Mouse (Mus musculus) ovary, postnatal 10 days (tissue): Measurements from ENCODE around the gene Prkg1.
"Not testable (repeated sequence)": the region's sequence is repeated elsewhere in the genome, so short reads cannot be mapped to it uniquely, and the experiment has no call there.

Experiments
- DNase-seq: peaks from one replicate; pipeline ENCODE4 v3.0.0; 2022; ENCODE audit warnings: low spot score

Prkg1 gene

DNA sequence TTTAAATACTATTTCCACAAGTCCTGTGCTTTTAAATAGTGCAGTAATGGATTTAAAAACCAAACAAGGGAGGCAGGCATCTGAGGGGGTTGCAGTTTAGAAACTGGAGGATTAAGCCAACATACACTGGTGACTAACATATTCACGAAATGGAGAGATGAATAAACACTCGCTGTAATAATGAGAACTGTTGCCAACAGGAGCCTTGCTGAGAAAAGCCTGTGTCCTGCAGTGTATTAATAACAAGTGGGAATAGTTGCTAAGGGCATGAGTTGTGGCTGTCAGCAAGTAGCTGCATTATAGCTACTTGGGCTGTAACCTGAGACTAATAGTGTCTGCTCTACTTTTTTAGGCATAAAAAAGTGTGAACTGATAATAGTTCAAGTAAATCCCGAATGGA is 480.3 kb downstream of the Prkg1 start:
- DNase-seq, result no peak

GRCm38 (mm10) chr19:31284126-31284525 is 480.7 kb downstream of the Prkg1 start:
- no peak for DNase-seq

DNA sequence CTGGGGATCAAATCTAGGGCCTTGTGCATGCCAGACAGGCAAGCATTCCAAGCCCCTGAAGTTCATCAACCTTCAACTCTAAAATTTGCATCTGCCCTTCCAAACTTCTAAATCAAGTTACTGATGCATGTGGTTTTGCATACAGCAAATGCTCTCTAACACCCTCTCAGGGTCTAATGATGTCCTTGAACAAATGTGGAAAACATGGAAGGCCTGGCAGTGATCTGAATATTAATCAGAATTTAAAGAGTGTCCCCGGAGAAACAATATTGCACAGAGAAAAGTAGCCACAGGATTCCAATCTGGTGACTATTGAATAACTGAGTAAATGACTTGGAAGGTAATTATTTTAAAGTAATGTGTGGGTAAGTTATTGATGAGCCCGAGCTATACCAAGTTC is 481.2 kb downstream of the Prkg1 start:
- DNase-seq, result no peak

GRCm38 (mm10) chr19:31279797-31280486 is 484.9 kb downstream of the Prkg1 start:
- no peak for DNase-seq

- no peak for DNase-seq
Observed at GRCm38 (mm10) chr19:31262438-31262837, 502.4 kb downstream of the Prkg1 start.

- DNase-seq, result no peak
Observed at GRCm38 (mm10) chr19:31260494-31260893, 504.3 kb downstream of the Prkg1 start.

GRCm38 (mm10) chr19:31255780-31256179 is 509.1 kb downstream of the Prkg1 start:
- no peak for DNase-seq

DNA sequence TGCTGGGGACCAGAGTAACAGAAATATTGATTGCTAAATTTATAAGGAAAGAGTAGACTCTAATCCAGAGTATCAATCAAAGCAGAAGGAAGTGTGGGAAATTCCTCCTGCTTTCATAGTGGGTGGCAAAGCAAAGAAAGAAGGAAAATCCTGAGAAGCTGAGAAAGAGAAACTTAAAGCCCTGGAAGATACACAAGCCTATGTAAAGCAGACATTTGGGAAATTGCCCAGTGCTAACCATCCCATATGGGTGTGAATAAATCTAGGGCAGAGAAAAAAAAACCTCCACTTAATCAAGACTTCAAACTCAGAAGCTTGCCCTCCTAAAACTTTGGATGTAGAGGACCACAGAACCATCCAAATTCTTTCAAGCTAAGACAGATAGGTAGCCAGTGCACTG is 532.4 kb downstream of the Prkg1 start:
- no peak for DNase-seq

DNA sequence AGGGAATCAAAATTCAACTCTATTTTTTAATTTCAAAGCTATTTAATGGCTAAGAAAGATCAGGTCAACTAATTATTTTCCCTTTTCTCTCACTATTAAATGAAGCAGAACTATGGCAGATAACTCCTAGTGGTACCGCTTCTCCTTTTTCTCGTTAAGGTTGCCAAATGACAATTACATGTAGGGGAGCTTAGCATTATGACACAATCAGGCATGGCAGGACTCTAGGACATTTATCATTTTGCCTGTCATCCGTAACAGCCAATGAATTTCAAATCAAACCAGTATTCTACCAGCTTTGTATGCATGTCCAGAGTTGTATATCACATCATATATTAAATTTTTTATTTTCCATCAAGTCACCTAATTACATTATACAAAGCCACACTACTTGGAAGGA is 536.4 kb downstream of the Prkg1 start:
- no peak for DNase-seq

- no peak for DNase-seq
Observed at GRCm38 (mm10) chr19:31223457-31223856, 541.4 kb downstream of the Prkg1 start.

DNA sequence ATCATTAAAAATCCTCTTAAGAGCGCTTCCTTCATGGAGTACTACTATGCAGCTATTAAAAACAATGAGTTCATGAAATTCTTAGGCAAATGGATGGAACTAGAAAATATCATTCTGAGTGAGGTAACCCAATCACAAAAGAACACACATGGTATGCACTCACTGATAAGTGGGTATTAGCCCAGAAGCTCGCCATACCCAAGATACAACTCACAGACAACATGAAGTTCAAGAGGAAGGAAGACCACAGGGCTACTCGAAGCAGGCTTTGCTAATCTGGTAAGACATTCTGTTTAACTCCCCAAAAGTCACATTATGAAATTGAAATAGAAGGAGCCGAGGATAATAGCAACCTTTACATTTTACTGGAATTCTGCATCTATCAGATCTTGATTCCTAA is 545.6 kb downstream of the Prkg1 start:
- not testable (repeated sequence) for DNase-seq

DNA sequence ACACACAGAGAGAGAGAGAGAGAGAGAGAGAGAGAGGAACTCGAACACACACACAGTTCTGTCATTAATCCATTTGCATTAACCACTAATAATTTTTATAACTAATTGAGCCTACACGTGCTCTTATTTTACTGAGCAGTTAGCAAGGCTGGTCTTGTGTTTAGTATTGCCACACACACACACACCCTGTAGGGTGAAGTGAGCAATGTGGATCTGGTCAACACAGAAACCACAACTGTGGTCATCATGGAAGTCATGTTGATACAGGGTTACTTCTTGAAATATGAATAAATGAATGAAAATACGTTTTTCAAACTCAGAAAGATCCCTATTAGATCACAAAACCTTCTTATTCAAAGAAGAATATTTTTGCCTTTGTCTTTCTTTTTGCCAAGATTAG is 554.0 kb downstream of the Prkg1 start:
- DNase-seq, result no peak

- DNase-seq, result no peak
Observed at GRCm38 (mm10) chr19:31210449-31210848, 554.4 kb downstream of the Prkg1 start.

GRCm38 (mm10) chr19:31199583-31199982 is 565.2 kb downstream of the Prkg1 start:
- no peak for DNase-seq

DNA sequence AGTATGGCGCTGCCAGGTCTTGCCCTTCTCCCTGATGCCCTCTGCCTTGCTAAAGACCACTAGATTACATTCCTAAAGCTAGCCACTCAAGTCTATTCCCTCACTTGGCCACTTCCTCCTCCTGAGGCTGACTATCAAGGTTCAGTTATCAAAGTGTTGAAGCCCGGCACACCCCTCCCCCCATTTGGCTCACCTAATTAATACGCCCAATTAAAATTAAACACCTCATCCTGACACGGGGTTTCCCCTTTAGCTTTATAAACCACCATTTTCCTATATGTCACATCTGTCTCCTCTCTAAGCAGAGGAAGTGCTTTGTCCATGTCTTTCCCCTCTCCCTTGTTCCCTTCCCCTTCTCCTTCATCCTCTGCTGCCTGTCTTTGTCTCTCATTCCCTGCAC is 566.4 kb downstream of the Prkg1 start:
- DNase-seq, result no peak

DNA sequence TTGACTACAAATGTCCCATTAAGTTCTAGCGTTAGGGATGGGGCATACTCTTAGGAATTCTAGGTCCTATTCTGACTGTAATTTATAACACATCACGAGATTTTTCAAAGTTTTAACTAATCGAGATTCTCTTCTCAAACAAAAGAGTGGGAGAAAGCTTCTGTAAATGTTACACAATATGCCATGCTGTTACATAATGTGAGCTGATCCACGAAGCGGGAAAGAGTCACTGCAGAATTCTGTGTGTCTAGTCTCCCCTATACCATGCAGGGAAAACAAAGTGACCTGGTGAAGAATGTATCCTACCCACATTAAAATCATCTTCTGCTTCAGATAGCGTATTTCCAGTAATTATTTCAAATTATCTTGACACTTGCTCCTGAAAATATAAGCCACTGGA is 567.8 kb downstream of the Prkg1 start:
- no peak for DNase-seq

DNA sequence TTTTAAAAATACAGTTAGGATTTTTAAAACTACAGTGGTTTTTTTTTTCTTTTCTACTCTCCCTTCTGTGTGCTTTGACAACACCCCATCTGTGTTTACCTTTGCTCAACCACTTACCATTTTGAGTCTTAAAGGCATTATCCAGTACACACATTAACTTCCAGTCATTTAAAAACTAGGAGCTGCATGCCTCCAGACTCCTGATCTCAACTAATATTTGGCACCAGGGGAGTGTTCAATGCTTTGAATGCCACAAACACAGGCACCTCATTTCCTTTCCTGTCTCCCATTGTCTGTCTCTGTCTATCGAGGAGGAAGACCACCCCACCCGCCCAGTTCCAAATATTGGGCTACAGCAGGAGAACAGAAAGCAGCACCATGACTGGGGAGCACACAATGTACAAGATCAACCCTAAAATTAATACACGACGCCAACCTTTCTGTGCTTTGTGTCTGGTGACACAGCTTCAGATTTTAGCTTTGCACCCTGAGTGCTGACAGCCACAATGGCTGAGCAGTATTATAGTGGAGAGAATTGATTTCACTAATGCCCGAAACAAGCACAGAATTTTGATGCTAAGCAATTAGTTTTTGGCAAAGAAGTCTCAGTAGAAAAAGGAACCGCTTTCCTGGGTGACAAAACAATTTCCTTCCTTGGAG is 576.1 kb downstream of the Prkg1 start:
- DNase-seq, result no peak

GRCm38 (mm10) chr19:31180757-31181156 is 584.1 kb downstream of the Prkg1 start:
- DNase-seq, result no peak

- no peak for DNase-seq
Observed at GRCm38 (mm10) chr19:31177279-31177922, 587.4 kb downstream of the Prkg1 start.

DNA sequence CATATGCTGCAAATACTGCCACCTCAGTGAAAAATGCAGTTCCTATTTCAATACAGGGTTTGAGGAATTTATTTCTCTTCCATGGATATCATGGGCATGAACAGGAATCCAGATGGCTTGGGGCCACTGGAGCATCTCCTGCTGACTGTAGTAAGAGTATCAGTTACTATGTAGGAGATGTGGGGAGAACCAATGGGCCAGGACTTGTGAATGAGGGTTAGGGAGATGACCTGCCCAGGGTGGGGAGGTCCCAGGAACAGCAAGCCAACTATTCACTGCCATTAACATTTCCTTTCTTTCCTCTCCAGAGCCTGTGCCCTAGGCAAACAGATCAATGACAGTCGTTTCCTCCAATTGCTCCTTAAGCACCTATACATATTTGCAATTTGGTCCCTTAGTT is 593.8 kb downstream of the Prkg1 start:
- no peak for DNase-seq

DNA sequence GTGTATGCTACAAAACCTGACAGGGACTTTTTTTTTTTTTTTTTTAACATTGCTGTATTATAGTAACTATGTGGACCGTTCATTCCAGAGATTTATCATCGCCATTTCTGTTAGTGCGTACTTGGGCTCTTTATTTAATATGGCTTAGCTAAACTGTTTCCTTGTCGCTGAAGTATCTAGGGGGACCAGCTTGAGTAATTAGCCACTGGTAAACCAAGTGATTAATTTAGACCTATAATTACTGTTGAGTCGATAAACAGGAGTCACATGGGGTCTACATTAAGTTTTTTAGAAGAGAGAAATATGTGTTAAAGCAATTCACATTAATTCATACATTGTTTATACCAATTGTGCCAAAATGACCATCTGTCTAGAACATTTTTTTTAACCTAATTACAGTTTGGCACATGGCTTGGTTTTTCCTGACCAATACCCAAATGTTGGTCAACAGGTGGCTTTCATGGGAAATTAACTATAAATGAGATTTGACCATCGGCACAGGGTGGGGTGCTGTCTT is 605.8 kb downstream of the Prkg1 start:
- no peak for DNase-seq

DNA sequence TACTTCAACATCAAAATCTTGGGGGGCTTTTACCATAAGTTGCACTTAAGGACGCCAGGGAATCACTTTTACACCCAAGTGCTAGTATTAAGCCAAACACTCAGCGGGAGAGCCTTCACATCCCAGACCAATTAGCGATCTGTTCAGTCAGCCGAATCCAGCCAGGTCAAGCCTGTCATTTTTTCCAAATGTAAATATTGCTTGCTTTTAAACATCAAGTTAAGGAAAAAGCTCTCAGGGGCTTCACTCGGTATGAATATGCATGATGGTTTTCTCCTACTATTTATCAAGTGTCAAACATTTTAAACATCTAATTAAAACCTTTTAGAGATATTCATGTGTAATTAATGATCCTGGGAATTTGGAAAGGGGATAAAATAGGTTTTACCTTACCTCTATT is 611.4 kb downstream of the Prkg1 start:
- no peak for DNase-seq

DNA sequence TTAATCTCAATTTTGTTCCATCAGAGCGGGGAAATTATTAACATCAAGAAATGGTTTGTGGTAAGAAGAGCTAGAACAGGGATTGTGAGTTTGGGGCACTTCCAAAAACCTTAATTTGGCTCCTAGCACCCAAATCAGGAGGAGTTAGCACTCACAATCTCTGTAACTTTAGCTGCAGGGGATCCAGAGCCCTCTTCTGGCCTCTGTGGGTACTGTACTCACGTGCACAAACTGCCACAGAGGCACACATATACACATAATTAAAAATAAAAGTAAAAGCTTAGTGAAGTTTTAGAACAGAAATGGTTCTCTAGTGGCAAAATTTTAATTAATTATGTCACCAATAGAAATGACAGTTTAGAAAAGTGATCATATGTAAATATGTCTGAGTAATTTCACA is 614.9 kb downstream of the Prkg1 start:
- no peak for DNase-seq
